Mouse (Mus musculus) embryonic fibroblast, embryonic 13.5 days (primary cell): ENCODE data around the gene Rgs9bp.

Experiments
- CTCF ChIP-seq: IDR thresholded peaks from 2 replicates; pipeline ENCODE4 v1.5.1; 2011; ENCODE audit warnings: mild to moderate bottlenecking, control low read depth, low read length, moderate library complexity, borderline replicate concordance; ENCODE audit not compliant: insufficient read depth
- POLR2A ChIP-seq: IDR thresholded peaks from 2 replicates; pipeline ENCODE4 v1.6.1; 2011; ENCODE audit warnings: low read depth, mild to moderate bottlenecking, control low read depth, low read length, moderate library complexity

DNA sequence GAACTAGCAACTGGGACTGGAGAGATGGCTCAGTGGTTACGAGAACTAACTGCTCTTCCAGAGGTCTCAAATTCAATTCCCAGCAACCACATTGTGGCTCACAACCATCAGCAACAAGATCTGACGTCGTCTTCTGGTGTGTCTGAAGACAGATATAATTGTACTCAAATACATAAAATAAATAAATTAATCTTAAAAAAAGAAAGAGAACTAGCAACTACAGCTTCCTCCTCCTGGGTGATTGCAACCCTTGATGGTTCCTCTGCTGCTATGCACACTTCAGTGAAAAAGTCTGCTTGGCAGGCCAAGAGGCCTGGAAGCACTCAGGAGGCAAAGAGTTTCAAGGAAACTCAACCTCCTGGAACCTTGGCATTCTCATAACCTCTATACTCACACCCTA lies 55.4 kb downstream of the Rgs9bp start:
- TF ChIP-seq CTCF (no peak), POLR2A (no peak)
